Mouse (Mus musculus) hindbrain, embryonic 12.5 days (tissue): ENCODE results near the gene 4930451I11Rik. TPM values are rescaled to one million over a fixed set of nuclear protein-coding genes. Genes with fewer than 3 reads are reported as not detected.

ENCODE experiments used
- ATAC-seq: fragments of 200-750 bp; cut with Nextera tagmentation; 2 replicates; pipeline ENCODE4 v1.8.0; 2017; ENCODE audit warnings: moderate TSS enrichment; ENCODE audit not compliant: low FRiP score
- H3K27ac ChIP-seq: fragments of 300-500 bp; sonication (generic); 2 replicates; pipeline ENCODE4 v1.5.1; 2016; ENCODE audit warnings: mild to moderate bottlenecking
- H3K27me3 ChIP-seq: fragments of 300-500 bp; sonication (generic); 2 replicates; pipeline ENCODE4 v1.6.1; 2016; ENCODE audit warnings: mild to moderate bottlenecking
- H3K36me3 ChIP-seq: fragments of 300-500 bp; sonication (generic); 2 replicates; pipeline ENCODE4 v1.6.1; 2016; ENCODE audit warnings: mild to moderate bottlenecking
- H3K4me1 ChIP-seq: fragments of 300-500 bp; sonication (generic); 2 replicates; pipeline ENCODE4 v1.6.1; 2016
- H3K4me2 ChIP-seq: fragments of 300-500 bp; sonication (generic); replicated peaks from 2 replicates; pipeline ENCODE4 v1.6.1; 2016; ENCODE audit warnings: mild to moderate bottlenecking
- H3K4me3 ChIP-seq: fragments of 300-500 bp; sonication (generic); 2 replicates; pipeline ENCODE4 v1.5.1; 2016; ENCODE audit warnings: mild to moderate bottlenecking
- H3K9ac ChIP-seq: fragments of 300-500 bp; sonication (generic); 2 replicates; pipeline ENCODE4 v1.6.1; 2016; ENCODE audit warnings: mild to moderate bottlenecking, moderate library complexity
- H3K9me3 ChIP-seq: fragments of 300-500 bp; sonication (generic); replicated peaks from 2 replicates; pipeline ENCODE4 v1.6.1; 2016; ENCODE audit warnings: mild to moderate bottlenecking
- WGBS: fragments of 180-500 bp; shearing (Covaris S2); methylation state at CpG from one replicate; pipeline ENCODE4 v1.1.7; 2016; 5-methylcytosine and 5-hydroxymethylcytosine counted together
- polyA plus RNA-seq: library from polyadenylated mRNA; unstranded; fragments of >200 nt; fragmentation: Nextera tagmentation; extraction: Ambion mirVana; gene quantifications from 2 replicates; pipeline ENCODE4 v1.2.1, GENCODE M21; 2016

The 4930451I11Rik gene
- polyA plus RNA-seq, 1 experiment from 2014 or later: not detected

- no peak for ATAC-seq
Observed at GRCm38 (mm10) chr7:126785056-126785455, 46.4 kb downstream of the 4930451I11Rik start.

GRCm38 (mm10) chr7:126784469-126784868 is 47.0 kb downstream of the 4930451I11Rik start:
- Histone ChIP-seq H3K4me3 (no peak overlapping the region), H3K4me2 (no peak overlapping the region), H3K9ac (no peak overlapping the region), H3K27ac (no peak overlapping the region), H3K9me3 (no peaks in the 10 kb centered on the region), H3K27me3 (no peaks in the 10 kb centered on the region), H3K4me1 (peaks cover 19% of the 10 kb centered on the region), H3K36me3 (peaks cover 61% of the 10 kb centered on the region)
- 91% methylated on average over 7 of the region's 7 CpGs for WGBS
- ATAC-seq: no peak

More at GRCm38 (mm10) chr7:126785056-126785455, 46.4 kb downstream of the 4930451I11Rik start:
- no peaks in the 10 kb centered on the region for H3K9me3 ChIP-seq
- H3K4me3 ChIP-seq: no peak overlapping the region
- peaks cover 67% of the 10 kb centered on the region for H3K36me3 ChIP-seq
- WGBS: 91% methylated on average over 4 of the region's 4 CpGs
- H3K9ac ChIP-seq: no peak overlapping the region
- peaks cover 13% of the 10 kb centered on the region for H3K4me1 ChIP-seq
- H3K4me2 ChIP-seq: no peak overlapping the region
- no peaks in the 10 kb centered on the region for H3K27me3 ChIP-seq
- H3K27ac ChIP-seq: no peak overlapping the region

GRCm38 (mm10) chr7:126782693-126783092 is 48.7 kb downstream of the 4930451I11Rik start:
- WGBS: 84% methylated on average over 13 of the region's 13 CpGs

GRCm38 (mm10) chr7:126781661-126782370 is 49.6 kb downstream of the 4930451I11Rik start:
- H3K9ac ChIP-seq: 0 out of 2 replicates have a peak overlapping the region, but pooled peaks have one; percentile 55
- peak overlapping the region; percentile 37; the same call in 1 of the 2 replicates for H3K4me3 ChIP-seq
- no peaks in the 10 kb centered on the region for H3K27me3 ChIP-seq
- H3K4me1 ChIP-seq: peaks cover 36% of the 10 kb centered on the region
- H3K36me3 ChIP-seq: peaks cover 38% of the 10 kb centered on the region
- H3K27ac ChIP-seq: peak overlapping the region; percentile 83; the same call in 1 of the 2 replicates
- WGBS: 39% methylated on average over 11 of the region's 11 CpGs
- H3K4me2 ChIP-seq: peak overlapping the region; percentile 82
- H3K9me3 ChIP-seq: no peaks in the 10 kb centered on the region
- no peak for ATAC-seq

More at GRCm38 (mm10) chr7:126782693-126783092, 48.7 kb downstream of the 4930451I11Rik start:
- Histone ChIP-seq H3K9ac (no peak overlapping the region; the same call in 1 of the 2 replicates), H3K9me3 (no peaks in the 10 kb centered on the region), H3K27me3 (no peaks in the 10 kb centered on the region), H3K4me3 (no peak overlapping the region), H3K27ac (0 out of 2 replicates have a peak overlapping the region, but pooled peaks have one; percentile 17), H3K4me1 (peaks cover 30% of the 10 kb centered on the region), H3K36me3 (peaks cover 47% of the 10 kb centered on the region), H3K4me2 (no peak overlapping the region)
- ATAC-seq: no peak

GRCm38 (mm10) chr7:126780971-126781635 is 50.3 kb downstream of the 4930451I11Rik start, which contains the start of gene Tbx6:
Gene Tbx6 (plus strand): TSS chr7:126781483.
- no peaks in the 10 kb centered on the region for H3K27me3 ChIP-seq
- H3K9ac ChIP-seq: peak within 1 kb of the TSS; percentile 55
- H3K4me2 ChIP-seq: peak within 1 kb of the TSS; percentile 82
- peak within 1 kb of the TSS; percentile 37 for H3K4me3 ChIP-seq
- 7% methylated on average over 22 of the region's 22 CpGs for WGBS
- peak; percentile 38 for ATAC-seq
- peak within 1 kb of the TSS; percentile 83 for H3K27ac ChIP-seq
- H3K4me1 ChIP-seq: peaks cover 39% of the 10 kb centered on the region
- no peaks in the 10 kb centered on the region for H3K9me3 ChIP-seq
- peaks cover 31% of the 10 kb centered on the region for H3K36me3 ChIP-seq

Other genes with a start within 250 kb of the 4930451I11Rik start
- 0.39 and 0.43 TPM in 2 replicates for gene Apobr, start 246.7 kb downstream of the 4930451I11Rik start, polyA plus RNA-seq
- 31.7 and 33.7 TPM in 2 replicates for gene Cln3, start 245.8 kb downstream of the 4930451I11Rik start, polyA plus RNA-seq
- gene Il27, start 236.7 kb downstream of the 4930451I11Rik start, polyA plus RNA-seq: not detected in 2 replicates
- 2.8 and 3.8 TPM in 2 replicates for gene Nupr1, start 200.8 kb downstream of the 4930451I11Rik start, polyA plus RNA-seq
- gene Sgf29, start 182.3 kb downstream of the 4930451I11Rik start, polyA plus RNA-seq: 27.3 and 40.6 TPM in 2 replicates
- 0.65 and 1.4 TPM in 2 replicates for gene Sult1a1, start 155.2 kb downstream of the 4930451I11Rik start, polyA plus RNA-seq
- gene Bola2, start 136.2 kb downstream of the 4930451I11Rik start, polyA plus RNA-seq: 121 and 147 TPM in 2 replicates
- 15.3 and 17.1 TPM in 2 replicates for gene Slx1b, start 135.9 kb downstream of the 4930451I11Rik start, polyA plus RNA-seq
- 53.6 and 56.9 TPM in 2 replicates for gene Coro1a, start 123.9 kb downstream of the 4930451I11Rik start, polyA plus RNA-seq
- 63.6 and 67.8 TPM in 2 replicates for gene Mapk3, start 72.0 kb downstream of the 4930451I11Rik start, polyA plus RNA-seq
- gene Gdpd3, start 65.3 kb downstream of the 4930451I11Rik start, polyA plus RNA-seq: 1.4 TPM in 2 replicates
- 140 and 144 TPM in 2 replicates for gene Ypel3, start 54.7 kb downstream of the 4930451I11Rik start, polyA plus RNA-seq
- gene Tbx6, start 50.2 kb downstream of the 4930451I11Rik start, polyA plus RNA-seq: 0.48 and 1.1 TPM in 2 replicates
- 286 and 294 TPM in 2 replicates for gene Ppp4c, start 39.1 kb downstream of the 4930451I11Rik start, polyA plus RNA-seq
- 23.7 and 24.9 TPM in 2 replicates for gene Fam57b, start 34.0 kb downstream of the 4930451I11Rik start, polyA plus RNA-seq
- 4.3 and 4.4 TPM in 2 replicates for gene Doc2a, start 15.8 kb upstream of the 4930451I11Rik start, polyA plus RNA-seq
- 30.5 and 35.4 TPM in 2 replicates for gene Hirip3, start 30.3 kb upstream of the 4930451I11Rik start, polyA plus RNA-seq
- 89.0 and 92.6 TPM in 2 replicates for gene Ino80e, start 30.7 kb upstream of the 4930451I11Rik start, polyA plus RNA-seq
- 63.5 and 66.6 TPM in 2 replicates for gene Taok2, start 53.1 kb upstream of the 4930451I11Rik start, polyA plus RNA-seq
- gene Tmem219, start 91.3 kb upstream of the 4930451I11Rik start, polyA plus RNA-seq: 21.8 and 23.0 TPM in 2 replicates
- 58.1 and 59.3 TPM in 2 replicates for gene Kctd13, start 97.2 kb upstream of the 4930451I11Rik start, polyA plus RNA-seq
- 3.4 and 4.1 TPM in 2 replicates for gene Asphd1, start 117.9 kb upstream of the 4930451I11Rik start, polyA plus RNA-seq
- gene Sez6l2, start 118.9 kb upstream of the 4930451I11Rik start, polyA plus RNA-seq: 13.3 and 18.2 TPM in 2 replicates
- 87.8 and 93.5 TPM in 2 replicates for gene Cdipt, start 144.3 kb upstream of the 4930451I11Rik start, polyA plus RNA-seq
- gene Cdiptos, start 144.5 kb upstream of the 4930451I11Rik start, polyA plus RNA-seq: 0.92 and 1.4 TPM in 2 replicates
- gene Mvp, start 183.0 kb upstream of the 4930451I11Rik start, polyA plus RNA-seq: 6.8 and 7.2 TPM in 2 replicates
- 0.72 and 1.3 TPM in 2 replicates for gene Pagr1b, start 184.8 kb upstream of the 4930451I11Rik start, polyA plus RNA-seq
- gene Pagr1a, start 185.7 kb upstream of the 4930451I11Rik start, polyA plus RNA-seq: 46.6 and 51.6 TPM in 2 replicates
- 63.8 and 69.6 TPM in 2 replicates for gene Gm42742, start 189.5 kb upstream of the 4930451I11Rik start, polyA plus RNA-seq
- gene Prrt2, start 189.6 kb upstream of the 4930451I11Rik start, polyA plus RNA-seq: 7.1 and 9.6 TPM in 2 replicates
- 117 and 119 TPM in 2 replicates for gene Maz, start 195.4 kb upstream of the 4930451I11Rik start, polyA plus RNA-seq
- gene Kif22, start 210.8 kb upstream of the 4930451I11Rik start, polyA plus RNA-seq: 85.3 and 86.9 TPM in 2 replicates